Mouse (Mus musculus): ENCODE results near the gene Zc3hc1. TPM values are rescaled to one million over a fixed set of nuclear protein-coding genes. Genes with fewer than 3 reads are reported as not detected.

Zc3hc1 gene
- polyA plus RNA-seq, 1 experiment from 2014 or later = 89.2 TPM

DNA sequence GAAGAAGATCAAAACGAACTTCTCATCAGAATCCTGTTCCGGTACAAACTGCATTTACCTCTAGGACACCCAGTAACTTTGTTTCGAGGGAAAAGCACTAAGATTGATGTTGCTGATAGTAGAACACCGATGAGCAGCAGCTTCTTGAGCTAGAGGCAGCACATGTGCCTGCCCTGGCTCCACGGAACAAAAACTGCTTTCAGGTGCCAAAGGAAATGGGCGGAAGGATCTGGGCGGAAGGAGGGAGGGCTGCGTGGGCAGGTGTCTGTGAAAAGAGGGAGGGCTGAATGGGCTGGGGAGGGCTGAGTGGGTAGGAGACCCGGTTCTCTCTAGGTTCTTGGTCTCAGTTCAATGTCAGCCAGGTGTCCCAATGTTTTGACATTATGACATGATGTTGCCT is 39.5 kb downstream of the Zc3hc1 start:
- H3K4me3 ChIP-seq (ENCODE audit: low read depth, low read length) = no peak overlapping the region
- H3K9ac ChIP-seq (replicated peaks; ENCODE audit: low read length) = no peak overlapping the region
- H3K36me3 ChIP-seq (replicated peaks; ENCODE audit: control insufficient read depth, insufficient read depth, low read depth, low read length) = no peaks in the 10 kb centered on the region
- no peaks in the 10 kb centered on the region for H3K27me3 ChIP-seq (ENCODE audit: control insufficient read depth, insufficient read depth, low read length)
- WGBS = 78% methylated on average over 9 of the region's 9 CpGs
- DNase-seq (ENCODE audit: low spot score) (no peak), ATAC-seq (replicated peaks; ENCODE audit: insufficient number of reproducible peaks, low FRiP score, low TSS enrichment, low read depth) (no peak)
- H3K4me2 ChIP-seq (ENCODE audit: low read depth, low read length) = no peak overlapping the region
- H3K4me1 ChIP-seq (ENCODE audit: control insufficient read depth, insufficient read depth, low read length) = no peaks in the 10 kb centered on the region
- no peaks in the 10 kb centered on the region for H3K9me3 ChIP-seq (replicated peaks; ENCODE audit: control insufficient read depth, low read length)
- H3K27ac ChIP-seq (replicated peaks; ENCODE audit: low read depth, low read length) = no peak overlapping the region

DNA sequence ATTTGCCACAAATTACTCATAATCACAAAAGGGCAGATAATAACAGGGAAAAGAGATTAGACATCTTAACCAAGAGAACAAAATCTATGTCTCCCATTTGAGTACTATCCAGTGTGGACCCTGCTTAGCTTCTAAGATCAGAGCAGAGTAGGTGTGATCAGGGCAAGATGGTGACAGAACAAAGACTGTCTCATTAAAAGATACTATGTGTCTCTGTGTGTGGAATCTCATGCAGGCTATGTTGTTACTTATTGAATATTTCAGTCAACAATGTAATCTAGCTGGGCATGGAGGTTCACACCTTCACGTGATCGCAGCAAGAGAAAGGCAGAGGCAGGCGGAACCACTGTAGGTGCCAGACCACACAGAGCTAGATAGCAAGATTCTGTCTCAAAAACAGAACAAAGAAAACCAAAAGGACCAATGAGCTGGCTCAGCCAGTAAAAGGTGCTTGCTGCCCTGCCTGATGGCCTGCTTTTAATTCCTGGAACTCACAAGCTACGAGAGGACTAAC is 43.5 kb downstream of the Zc3hc1 start:
- no peak for DNase-seq (ENCODE audit: low spot score)
- Histone ChIP-seq H3K4me2 (ENCODE audit: low read depth, low read length) (no peak overlapping the region), H3K4me1 (ENCODE audit: control insufficient read depth, insufficient read depth, low read length) (no peaks in the 10 kb centered on the region), H3K27me3 (ENCODE audit: control insufficient read depth, insufficient read depth, low read length) (no peaks in the 10 kb centered on the region), H3K4me3 (ENCODE audit: low read depth, low read length) (no peak overlapping the region), H3K36me3 (replicated peaks; ENCODE audit: control insufficient read depth, insufficient read depth, low read depth, low read length) (no peaks in the 10 kb centered on the region), H3K9ac (replicated peaks; ENCODE audit: low read length) (no peak overlapping the region), H3K27ac (replicated peaks; ENCODE audit: low read depth, low read length) (no peak overlapping the region), H3K9me3 (replicated peaks; ENCODE audit: control insufficient read depth, low read length) (no peaks in the 10 kb centered on the region)
- no peak for ATAC-seq (replicated peaks; ENCODE audit: insufficient number of reproducible peaks, low FRiP score, low TSS enrichment, low read depth)
- WGBS = 87% methylated on average over 4 of the region's 4 CpGs

DNA sequence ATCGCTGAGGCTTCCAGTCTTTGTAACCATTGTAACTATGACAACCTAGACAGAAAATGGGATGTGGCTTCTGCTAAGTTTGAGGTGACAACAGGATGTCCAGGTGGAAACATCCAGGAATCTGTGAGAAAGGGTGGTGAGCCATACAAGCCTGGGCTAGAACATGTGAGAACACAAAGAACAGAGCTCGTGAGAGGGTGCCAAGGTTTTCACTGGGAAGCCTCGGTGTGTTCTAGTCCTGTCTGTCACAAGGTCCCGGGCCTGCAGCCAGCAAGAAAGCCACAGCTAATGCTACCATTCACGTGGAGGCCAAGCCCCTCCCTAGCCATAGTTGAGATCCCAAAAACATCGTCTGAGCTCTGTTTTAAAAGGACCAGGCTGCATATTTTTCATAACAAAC is 44.1 kb downstream of the Zc3hc1 start:
- Histone ChIP-seq H3K4me1 (ENCODE audit: control insufficient read depth, insufficient read depth, low read length) (no peaks in the 10 kb centered on the region), H3K36me3 (replicated peaks; ENCODE audit: control insufficient read depth, insufficient read depth, low read depth, low read length) (no peaks in the 10 kb centered on the region), H3K27ac (replicated peaks; ENCODE audit: low read depth, low read length) (no peak overlapping the region), H3K9ac (replicated peaks; ENCODE audit: low read length) (no peak overlapping the region), H3K4me3 (ENCODE audit: low read depth, low read length) (no peak overlapping the region), H3K9me3 (replicated peaks; ENCODE audit: control insufficient read depth, low read length) (no peaks in the 10 kb centered on the region), H3K4me2 (ENCODE audit: low read depth, low read length) (no peak overlapping the region), H3K27me3 (ENCODE audit: control insufficient read depth, insufficient read depth, low read length) (no peaks in the 10 kb centered on the region)
- WGBS = 85% methylated on average over 6 of the region's 6 CpGs
- ATAC-seq (replicated peaks; ENCODE audit: insufficient number of reproducible peaks, low FRiP score, low TSS enrichment, low read depth) (no peak), DNase-seq (ENCODE audit: low spot score) (no peak)

DNA sequence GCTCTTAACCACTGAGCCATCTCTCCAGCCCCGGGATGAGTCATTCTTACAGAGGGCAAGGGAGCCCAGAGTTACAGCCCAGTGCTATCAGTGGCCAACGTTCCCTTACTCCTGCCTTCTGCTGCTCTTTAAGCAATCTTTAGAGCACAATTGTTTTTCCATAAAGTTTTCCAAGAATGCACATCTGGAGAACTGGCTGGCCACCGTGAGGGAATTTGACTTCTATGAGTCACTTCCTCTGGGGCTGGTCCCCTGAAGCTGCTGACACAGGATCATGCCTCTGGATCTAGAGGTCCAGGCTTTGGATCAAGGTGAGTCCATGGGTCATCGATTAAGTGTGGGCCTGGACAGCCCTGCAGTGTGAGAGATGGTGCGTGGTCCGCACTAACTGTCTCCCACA is 46.8 kb downstream of the Zc3hc1 start:
- Histone ChIP-seq H3K4me2 (ENCODE audit: low read depth, low read length) (no peak overlapping the region), H3K27ac (replicated peaks; ENCODE audit: low read depth, low read length) (no peak overlapping the region), H3K36me3 (replicated peaks; ENCODE audit: control insufficient read depth, insufficient read depth, low read depth, low read length) (no peaks in the 10 kb centered on the region), H3K4me3 (ENCODE audit: low read depth, low read length) (no peak overlapping the region), H3K27me3 (ENCODE audit: control insufficient read depth, insufficient read depth, low read length) (no peaks in the 10 kb centered on the region), H3K9ac (replicated peaks; ENCODE audit: low read length) (no peak overlapping the region), H3K4me1 (ENCODE audit: control insufficient read depth, insufficient read depth, low read length) (no peaks in the 10 kb centered on the region), H3K9me3 (replicated peaks; ENCODE audit: control insufficient read depth, low read length) (no peaks in the 10 kb centered on the region)
- WGBS = 83% methylated on average over 6 of the region's 6 CpGs
- DNase-seq (ENCODE audit: low spot score) (no peak), ATAC-seq (replicated peaks; ENCODE audit: insufficient number of reproducible peaks, low FRiP score, low TSS enrichment, low read depth) (no peak)

DNA sequence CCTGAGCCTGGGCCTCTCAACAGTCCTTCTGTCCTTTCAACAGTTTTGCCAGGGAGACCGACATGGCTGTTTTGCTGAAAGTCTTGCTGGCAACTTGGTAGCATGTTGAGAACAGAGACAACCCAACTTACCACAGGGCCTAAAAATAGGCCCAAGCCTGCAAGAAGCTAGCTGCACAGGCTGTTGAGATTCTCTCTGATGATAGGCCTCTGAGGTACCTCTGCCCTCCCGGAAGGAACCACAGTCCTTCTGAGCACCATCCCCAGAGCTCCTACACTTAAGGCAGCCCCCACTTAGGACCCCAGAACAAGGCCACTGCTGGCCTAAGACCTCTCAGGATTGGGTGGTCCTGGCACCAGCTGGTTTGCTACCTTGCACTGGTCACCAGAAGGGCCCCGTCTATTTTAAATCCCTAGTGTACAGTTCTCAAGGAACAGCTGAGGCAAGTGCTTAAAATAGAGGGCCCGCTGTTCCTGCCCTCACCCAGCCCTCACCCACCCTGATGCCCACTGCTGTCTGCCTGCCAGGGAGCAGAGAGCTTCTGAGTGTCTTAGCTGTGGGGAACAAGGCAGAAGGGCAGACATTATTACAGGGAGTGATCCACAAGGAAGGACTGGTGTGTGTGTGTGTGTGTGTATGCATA is 50.5 kb downstream of the Zc3hc1 start:
- Histone ChIP-seq H3K4me2 (ENCODE audit: low read depth, low read length) (no peak overlapping the region), H3K4me1 (ENCODE audit: control insufficient read depth, insufficient read depth, low read length) (no peaks in the 10 kb centered on the region), H3K36me3 (replicated peaks; ENCODE audit: control insufficient read depth, insufficient read depth, low read depth, low read length) (no peaks in the 10 kb centered on the region), H3K4me3 (ENCODE audit: low read depth, low read length) (no peak overlapping the region), H3K27ac (replicated peaks; ENCODE audit: low read depth, low read length) (no peak overlapping the region), H3K27me3 (ENCODE audit: control insufficient read depth, insufficient read depth, low read length) (no peaks in the 10 kb centered on the region), H3K9ac (replicated peaks; ENCODE audit: low read length) (no peak overlapping the region), H3K9me3 (replicated peaks; ENCODE audit: control insufficient read depth, low read length) (no peaks in the 10 kb centered on the region)
- DNase-seq (ENCODE audit: low spot score) (no peak), ATAC-seq (replicated peaks; ENCODE audit: insufficient number of reproducible peaks, low FRiP score, low TSS enrichment, low read depth) (no peak)
- WGBS = 80% methylated on average over 4 of the region's 4 CpGs

DNA sequence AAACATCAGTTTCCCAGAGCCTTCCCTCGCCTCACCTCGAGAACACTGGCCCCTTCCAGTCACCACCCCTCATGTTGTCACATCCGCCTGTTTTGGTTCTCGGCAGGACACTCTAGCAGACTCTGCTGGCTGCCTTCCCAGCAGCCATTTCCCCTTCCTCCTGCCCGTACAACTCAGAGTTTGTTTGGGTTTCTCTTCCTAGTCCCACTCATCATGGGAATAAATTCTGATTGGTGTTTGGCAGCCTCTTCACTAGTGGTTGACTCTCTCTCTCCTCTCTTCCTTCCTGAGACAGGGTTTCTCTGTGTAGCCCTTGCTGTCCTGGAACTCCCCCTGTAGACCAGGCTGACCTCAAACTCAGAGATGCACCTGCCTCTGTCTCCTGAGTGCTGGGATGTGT is 53.9 kb downstream of the Zc3hc1 start:
- ATAC-seq (replicated peaks; ENCODE audit: insufficient number of reproducible peaks, low FRiP score, low TSS enrichment, low read depth) (no peak), DNase-seq (ENCODE audit: low spot score) (no peak)
- no peaks in the 10 kb centered on the region for H3K27me3 ChIP-seq (ENCODE audit: control insufficient read depth, insufficient read depth, low read length)
- H3K36me3 ChIP-seq (replicated peaks; ENCODE audit: control insufficient read depth, insufficient read depth, low read depth, low read length) = no peaks in the 10 kb centered on the region
- H3K4me3 ChIP-seq (ENCODE audit: low read depth, low read length) = no peak overlapping the region
- 36% methylated on average over 5 of the region's 5 CpGs for WGBS
- H3K27ac ChIP-seq (replicated peaks; ENCODE audit: low read depth, low read length) = no peak overlapping the region
- no peaks in the 10 kb centered on the region for H3K9me3 ChIP-seq (replicated peaks; ENCODE audit: control insufficient read depth, low read length)
- no peaks in the 10 kb centered on the region for H3K4me1 ChIP-seq (ENCODE audit: control insufficient read depth, insufficient read depth, low read length)
- H3K9ac ChIP-seq (replicated peaks; ENCODE audit: low read length) = no peak overlapping the region
- no peak overlapping the region for H3K4me2 ChIP-seq (ENCODE audit: low read depth, low read length)

DNA sequence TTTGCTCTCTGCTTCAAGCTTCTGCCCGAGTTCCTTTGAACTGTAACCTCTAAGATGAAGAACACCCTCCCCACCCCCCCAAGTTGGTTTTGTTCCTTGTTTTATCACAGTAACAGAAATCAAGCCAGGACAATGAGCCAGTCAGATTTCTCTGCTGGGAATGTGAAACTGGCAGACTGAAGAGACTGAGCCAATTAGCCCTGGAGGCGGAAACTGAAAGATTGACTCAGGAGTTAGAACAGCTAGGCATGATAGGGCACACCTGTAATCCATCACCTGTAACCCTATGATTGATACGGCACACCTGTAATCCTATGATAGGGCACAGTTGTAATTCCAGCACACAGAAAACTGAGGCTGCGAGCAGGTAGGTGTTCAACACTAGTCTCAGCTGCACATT is 58.6 kb downstream of the Zc3hc1 start:
- Histone ChIP-seq H3K4me2 (ENCODE audit: low read depth, low read length) (no peak overlapping the region), H3K4me1 (ENCODE audit: control insufficient read depth, insufficient read depth, low read length) (no peaks in the 10 kb centered on the region), H3K4me3 (ENCODE audit: low read depth, low read length) (no peak overlapping the region), H3K36me3 (replicated peaks; ENCODE audit: control insufficient read depth, insufficient read depth, low read depth, low read length) (no peaks in the 10 kb centered on the region), H3K27ac (replicated peaks; ENCODE audit: low read depth, low read length) (no peak overlapping the region), H3K27me3 (ENCODE audit: control insufficient read depth, insufficient read depth, low read length) (no peaks in the 10 kb centered on the region), H3K9me3 (replicated peaks; ENCODE audit: control insufficient read depth, low read length) (no peaks in the 10 kb centered on the region), H3K9ac (replicated peaks; ENCODE audit: low read length) (no peak overlapping the region)
- DNase-seq (ENCODE audit: low spot score) = peak; percentile 44
- WGBS = 36% methylated on average over 4 of the region's 4 CpGs
- no peak for ATAC-seq (replicated peaks; ENCODE audit: insufficient number of reproducible peaks, low FRiP score, low TSS enrichment, low read depth)

DNA sequence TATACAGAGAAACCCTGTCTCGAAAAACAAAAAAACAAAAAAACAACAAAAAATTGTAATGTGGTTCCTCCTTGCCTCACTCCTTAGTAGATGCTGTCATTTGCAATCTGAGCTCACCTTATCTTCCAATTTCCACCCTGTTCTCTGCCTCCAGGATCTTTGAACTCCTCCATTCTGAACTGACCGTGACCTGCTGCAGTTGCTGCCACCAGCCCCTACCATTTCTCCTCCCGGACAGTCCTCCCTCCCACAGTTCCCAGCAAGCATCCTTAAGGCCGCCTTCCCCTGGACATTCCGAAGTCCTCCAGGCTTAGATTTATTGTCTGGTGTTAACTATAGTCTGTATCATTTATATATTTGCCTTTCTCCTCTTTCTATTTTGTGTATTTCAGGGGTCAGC is 60.1 kb downstream of the Zc3hc1 start:
- H3K9ac ChIP-seq (replicated peaks; ENCODE audit: low read length) = no peak overlapping the region
- no peaks in the 10 kb centered on the region for H3K36me3 ChIP-seq (replicated peaks; ENCODE audit: control insufficient read depth, insufficient read depth, low read depth, low read length)
- no peak overlapping the region for H3K4me2 ChIP-seq (ENCODE audit: low read depth, low read length)
- no peak overlapping the region for H3K27ac ChIP-seq (replicated peaks; ENCODE audit: low read depth, low read length)
- no peak overlapping the region for H3K4me3 ChIP-seq (ENCODE audit: low read depth, low read length)
- H3K4me1 ChIP-seq (ENCODE audit: control insufficient read depth, insufficient read depth, low read length) = no peaks in the 10 kb centered on the region
- DNase-seq (ENCODE audit: low spot score) (no peak), ATAC-seq (replicated peaks; ENCODE audit: insufficient number of reproducible peaks, low FRiP score, low TSS enrichment, low read depth) (no peak)
- 79% methylated on average over 5 of the region's 5 CpGs for WGBS
- no peaks in the 10 kb centered on the region for H3K9me3 ChIP-seq (replicated peaks; ENCODE audit: control insufficient read depth, low read length)
- no peaks in the 10 kb centered on the region for H3K27me3 ChIP-seq (ENCODE audit: control insufficient read depth, insufficient read depth, low read length)

Data from embryonic facial prominence, embryonic 11.5 days (tissue).